Mouse (Mus musculus) heart, embryonic 15.5 days (tissue): ENCODE results near the gene Fgfbp1. TPM values are rescaled to one million over a fixed set of nuclear protein-coding genes. Genes with fewer than 3 reads are reported as not detected.

Experiments used
- polyA plus RNA-seq: library from polyadenylated mRNA; unstranded; fragments of >200 nt; fragmentation: Nextera tagmentation; extraction: Ambion mirVana; gene quantifications from 2 replicates; pipeline ENCODE4 v1.2.1, GENCODE M21; 2015

Fgfbp1 gene
- polyA plus RNA-seq, 1 experiment from 2014 or later = 1.8 TPM

Other genes with a start within 250 kb of the Fgfbp1 start
- 1.2 and 4.6 TPM in 2 replicates for gene Bst1, start 162.9 kb downstream of the Fgfbp1 start, polyA plus RNA-seq
- 42.6 and 47.0 TPM in 2 replicates for gene Fbxl5, start 160.1 kb downstream of the Fgfbp1 start, polyA plus RNA-seq
- gene Cd38, start 113.2 kb downstream of the Fgfbp1 start, polyA plus RNA-seq = 16.6 and 18.6 TPM in 2 replicates
- 0.27 and 0.39 TPM in 2 replicates for gene Gm7879, start 68.6 kb downstream of the Fgfbp1 start, polyA plus RNA-seq
- gene Prom1, start 120.3 kb upstream of the Fgfbp1 start, polyA plus RNA-seq = 6.5 and 10.3 TPM in 2 replicates
- 20.8 and 24.4 TPM in 2 replicates for gene Tapt1, start 244.8 kb upstream of the Fgfbp1 start, polyA plus RNA-seq